Mouse (Mus musculus): ENCODE results near the gene Auts2. TPM values are rescaled to one million over a fixed set of nuclear protein-coding genes. Genes with fewer than 3 reads are reported as not detected.

The Auts2 gene
- polyA plus RNA-seq, 1 experiment from 2014 or later: 19.0 TPM

DNA sequence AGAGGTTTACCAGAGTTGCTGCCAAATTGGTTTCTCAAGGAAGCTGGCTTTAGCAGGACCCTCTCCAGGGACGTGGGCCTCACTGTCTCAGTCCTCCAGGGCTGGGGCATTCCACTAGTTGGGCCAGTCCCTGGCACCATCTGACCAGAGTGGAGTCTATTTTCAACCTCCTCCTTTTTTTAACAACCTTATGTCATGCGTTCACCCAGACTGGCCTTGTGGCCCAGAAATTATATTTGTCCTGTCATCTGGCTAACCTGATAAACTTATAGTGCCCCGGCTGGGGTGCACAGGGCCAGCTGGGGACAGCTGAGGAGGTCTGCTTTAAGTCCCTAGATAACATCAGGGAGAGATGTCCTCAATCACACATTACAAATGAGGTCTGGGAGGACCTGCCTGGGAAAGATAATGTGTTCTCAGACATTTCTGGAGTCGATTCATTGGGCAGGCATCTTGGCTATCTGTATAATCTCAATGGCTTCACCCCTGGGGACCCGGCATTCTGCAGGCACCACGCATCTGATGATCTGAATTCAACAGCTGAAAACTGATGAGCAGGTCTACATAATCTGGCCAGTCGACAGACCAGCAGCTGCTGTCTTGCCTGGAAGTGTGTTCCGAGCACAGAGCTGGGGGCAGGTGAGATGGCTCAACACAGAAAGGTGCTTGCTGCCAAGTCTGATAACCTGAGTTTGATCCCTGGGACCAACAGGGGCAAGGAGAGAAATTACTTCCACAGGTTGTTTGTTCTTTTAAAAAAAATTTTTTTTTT, 984.6 kb downstream of the Auts2 start:
- Histone ChIP-seq H3K36me3 (no peaks in the 10 kb centered on the region), H3K4me3 (replicated peaks) (no peak overlapping the region), H3K4me1 (replicated peaks) (no peaks in the 10 kb centered on the region), H3K27me3 (replicated peaks) (no peaks in the 10 kb centered on the region), H3K27ac (no peak overlapping the region), H3K4me2 (replicated peaks) (no peak overlapping the region), H3K9me3 (no peaks in the 10 kb centered on the region), H3K9ac (no peak overlapping the region)
- 48% methylated on average over 8 of the region's 8 CpGs for WGBS
- ATAC-seq: no peak

DNA sequence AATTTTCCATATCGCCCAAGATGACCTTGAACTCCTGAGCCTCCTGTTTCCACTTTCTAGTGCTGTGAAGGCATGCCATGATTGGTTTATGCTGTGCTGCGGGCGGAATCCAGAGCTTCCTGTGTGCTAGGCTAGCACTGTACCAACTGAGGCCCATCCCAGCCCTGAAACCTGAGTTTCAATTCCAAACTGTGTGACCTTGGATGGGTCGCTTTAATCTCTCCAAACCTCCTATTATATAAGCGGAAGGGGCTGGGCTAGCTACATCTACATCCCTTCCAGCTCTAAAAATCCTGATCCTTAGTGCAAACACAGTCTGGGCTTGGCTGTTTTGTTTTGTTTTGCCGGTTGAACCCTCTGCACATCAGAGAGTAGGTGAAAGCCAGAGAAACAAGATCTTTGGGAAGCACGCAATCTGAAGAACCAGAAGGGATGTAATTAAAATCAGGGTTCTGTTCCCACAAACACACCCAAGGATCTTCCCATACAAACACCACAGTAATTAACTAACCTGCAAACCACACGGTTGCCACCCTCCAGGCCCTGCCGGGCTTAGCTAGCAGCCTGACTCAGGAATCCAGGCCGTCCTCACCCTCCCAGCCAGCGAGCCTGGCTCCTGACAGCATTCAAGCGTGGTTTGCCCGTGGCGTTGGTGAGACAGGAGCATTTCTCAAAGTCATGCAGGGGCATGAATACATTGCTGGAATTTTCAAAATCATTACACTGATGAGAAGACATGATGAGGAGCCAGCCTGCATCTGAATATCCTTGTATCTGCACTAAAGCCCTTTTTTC, 985.4 kb downstream of the Auts2 start:
- Histone ChIP-seq H3K36me3 (no peaks in the 10 kb centered on the region), H3K27ac (no peak overlapping the region), H3K4me1 (replicated peaks) (no peaks in the 10 kb centered on the region), H3K4me3 (replicated peaks) (no peak overlapping the region), H3K4me2 (replicated peaks) (no peak overlapping the region), H3K27me3 (replicated peaks) (no peaks in the 10 kb centered on the region), H3K9ac (no peak overlapping the region), H3K9me3 (no peaks in the 10 kb centered on the region)
- 76% methylated on average over 14 of the region's 14 CpGs for WGBS
- ATAC-seq: no peak

DNA sequence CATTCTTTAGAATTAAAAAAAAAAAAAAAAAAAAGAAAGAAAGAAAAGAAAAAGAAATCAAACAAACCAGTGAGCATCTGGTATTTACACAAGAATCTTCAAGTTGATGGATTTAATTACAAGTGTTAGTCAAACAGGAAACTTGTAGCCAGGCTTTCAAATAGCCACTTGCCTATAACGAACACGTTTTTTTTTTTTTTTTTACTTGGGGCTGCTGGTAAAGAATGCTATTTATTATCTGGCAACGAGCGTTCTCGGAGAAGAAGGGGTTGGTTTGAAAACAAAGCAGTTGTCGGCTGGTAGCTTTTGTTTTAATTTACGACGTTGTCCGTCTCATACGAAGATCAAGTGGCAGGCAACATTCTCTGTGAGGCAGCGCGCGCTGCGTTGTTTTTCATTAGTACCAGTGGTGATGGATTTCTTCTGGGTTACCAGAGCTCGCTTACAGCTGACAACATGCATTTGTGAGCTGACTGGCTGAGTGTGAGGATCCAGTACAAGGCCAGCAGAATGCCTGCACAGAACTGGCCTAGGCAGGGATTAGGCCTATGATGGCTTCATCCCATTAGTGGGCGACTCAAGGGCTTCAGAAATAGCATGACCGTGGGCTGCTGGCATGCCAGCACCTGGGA, 994.1 kb downstream of the Auts2 start:
- 26% methylated on average over 17 of the region's 17 CpGs for WGBS
- Histone ChIP-seq H3K27me3 (replicated peaks) (no peaks in the 10 kb centered on the region), H3K9ac (no peak overlapping the region), H3K27ac (no peak overlapping the region), H3K4me1 (replicated peaks) (0 out of 2 replicates have a peak, but pooled peaks cover 4% of the 10 kb centered on the region), H3K4me2 (replicated peaks) (no peak overlapping the region), H3K36me3 (no peaks in the 10 kb centered on the region), H3K9me3 (no peaks in the 10 kb centered on the region), H3K4me3 (replicated peaks) (no peak overlapping the region)
- no peak for ATAC-seq

DNA sequence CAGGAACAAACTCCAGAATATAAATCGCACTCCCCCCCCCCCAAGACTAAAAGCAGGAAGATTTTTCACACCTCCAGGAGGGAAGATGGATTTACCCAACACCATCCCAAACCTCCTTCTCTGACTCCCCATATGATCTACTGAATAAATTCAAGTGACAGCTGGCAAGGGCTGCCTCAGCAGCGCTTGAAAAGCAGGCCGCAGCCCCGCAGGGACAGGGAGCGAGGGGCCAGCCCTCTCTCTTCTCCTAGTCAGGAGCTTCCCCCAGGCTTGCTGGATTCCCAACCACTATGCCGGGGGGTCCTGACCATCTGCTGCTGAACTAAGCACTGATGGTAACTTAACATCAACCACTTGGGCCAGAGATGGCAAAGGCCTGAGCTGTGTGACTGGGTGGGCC, 995.2 kb downstream of the Auts2 start:
- ATAC-seq: no peak
- Histone ChIP-seq H3K9me3 (no peaks in the 10 kb centered on the region), H3K27me3 (replicated peaks) (no peaks in the 10 kb centered on the region), H3K4me3 (replicated peaks) (no peak overlapping the region), H3K27ac (no peak overlapping the region), H3K9ac (no peak overlapping the region), H3K4me1 (replicated peaks) (0 out of 2 replicates have a peak, but pooled peaks cover 4% of the 10 kb centered on the region), H3K4me2 (replicated peaks) (no peak overlapping the region), H3K36me3 (no peaks in the 10 kb centered on the region)
- 82% methylated on average over 6 of the region's 6 CpGs for WGBS

DNA sequence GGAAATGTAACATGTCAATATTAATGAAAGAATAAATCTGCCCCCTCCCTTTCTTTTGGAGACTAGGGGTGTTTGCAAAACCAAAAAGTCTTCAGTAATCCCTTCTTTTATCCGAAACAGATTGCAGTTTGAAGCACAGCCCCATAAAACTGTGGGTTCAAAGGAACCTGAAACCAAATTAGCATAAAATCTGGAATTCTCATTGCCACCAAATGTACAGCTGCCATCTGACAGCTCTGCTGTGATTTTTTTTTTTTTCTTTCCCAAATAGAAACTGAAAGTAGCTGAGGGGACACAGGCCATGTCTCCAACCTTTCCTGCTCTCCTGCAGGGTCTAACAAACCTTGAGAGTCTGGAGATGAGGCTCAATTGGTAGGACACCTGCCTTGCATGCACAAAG, 996.7 kb downstream of the Auts2 start:
- WGBS: 86% methylated on average over 1 of the region's 1 CpGs
- H3K4me3 ChIP-seq (replicated peaks): no peak overlapping the region
- no peaks in the 10 kb centered on the region for H3K36me3 ChIP-seq
- H3K4me2 ChIP-seq (replicated peaks): no peak overlapping the region
- 0 out of 2 replicates have a peak, but pooled peaks cover 4% of the 10 kb centered on the region for H3K4me1 ChIP-seq (replicated peaks)
- H3K27ac ChIP-seq: no peak overlapping the region
- no peak for ATAC-seq
- no peaks in the 10 kb centered on the region for H3K9me3 ChIP-seq
- no peak overlapping the region for H3K9ac ChIP-seq
- no peaks in the 10 kb centered on the region for H3K27me3 ChIP-seq (replicated peaks)

DNA sequence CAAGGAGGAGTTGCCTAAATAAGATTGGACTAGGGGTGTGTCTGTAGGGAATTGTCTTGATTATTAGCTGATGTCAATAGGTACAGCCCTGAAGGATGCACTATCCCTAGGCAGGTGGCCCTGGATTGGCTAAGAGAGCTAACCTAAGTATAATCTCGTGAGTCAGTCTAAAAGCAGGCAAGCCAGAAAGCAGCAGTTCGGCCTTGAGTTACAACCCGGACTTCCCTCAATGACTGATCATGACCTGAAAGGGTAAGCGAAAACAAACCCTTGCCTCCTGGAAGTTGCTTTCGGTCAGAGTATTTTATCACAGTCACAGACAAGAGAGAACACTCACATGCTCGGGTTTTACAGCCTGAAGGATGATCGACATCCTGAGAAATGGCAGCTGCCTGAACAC, 998.8 kb downstream of the Auts2 start:
- no peak overlapping the region for H3K4me3 ChIP-seq (replicated peaks)
- no peak for ATAC-seq
- no peak overlapping the region for H3K27ac ChIP-seq
- H3K4me2 ChIP-seq (replicated peaks): no peak overlapping the region
- H3K27me3 ChIP-seq (replicated peaks): no peaks in the 10 kb centered on the region
- no peaks in the 10 kb centered on the region for H3K9me3 ChIP-seq
- WGBS: 74% methylated on average over 7 of the region's 7 CpGs
- 0 out of 2 replicates have a peak, but pooled peaks cover 3% of the 10 kb centered on the region for H3K4me1 ChIP-seq (replicated peaks)
- no peaks in the 10 kb centered on the region for H3K36me3 ChIP-seq
- no peak overlapping the region for H3K9ac ChIP-seq

DNA sequence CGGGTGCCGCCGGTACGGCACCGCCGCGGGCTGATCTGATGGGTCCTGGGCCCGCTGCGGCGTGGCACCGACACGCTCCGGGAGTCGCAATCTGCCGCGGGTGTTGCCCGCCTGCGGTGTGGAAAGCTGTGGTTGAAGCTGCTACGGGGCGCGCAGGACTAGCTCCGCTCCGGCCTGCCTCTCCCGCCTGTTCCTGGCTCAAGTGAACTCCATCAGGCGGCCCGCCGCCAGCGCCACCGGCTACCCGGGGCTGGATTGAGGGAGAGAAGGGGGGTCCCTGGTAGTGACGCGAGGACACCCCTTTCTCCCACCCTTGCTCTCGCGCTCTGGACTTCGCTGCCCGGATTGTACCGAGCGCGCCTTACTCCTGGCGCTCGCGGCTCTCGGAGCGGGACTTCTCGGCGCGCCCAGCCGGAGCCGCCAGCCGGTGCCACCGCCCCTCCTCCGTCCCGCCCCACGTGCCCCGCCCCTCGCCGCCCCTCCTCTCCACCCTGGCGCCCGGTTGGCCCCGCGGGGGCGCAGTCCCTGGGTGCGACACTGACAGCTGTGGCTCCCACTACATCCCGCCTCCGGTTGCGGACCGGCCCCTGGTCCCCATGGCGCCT, 1004.7 kb downstream of the Auts2 start:
- H3K9me3 ChIP-seq: no peaks in the 10 kb centered on the region
- no peaks in the 10 kb centered on the region for H3K4me1 ChIP-seq (replicated peaks)
- peak overlapping the region; percentile 80 for H3K4me2 ChIP-seq (replicated peaks)
- peak overlapping the region; percentile 82 for H3K9ac ChIP-seq
- ATAC-seq: peak; percentile 91
- H3K27ac ChIP-seq: peak overlapping the region; percentile 89
- no peaks in the 10 kb centered on the region for H3K27me3 ChIP-seq (replicated peaks)
- WGBS: 0% methylated on average over 68 of the region's 68 CpGs
- H3K4me3 ChIP-seq (replicated peaks): peak overlapping the region; percentile 70
- no peaks in the 10 kb centered on the region for H3K36me3 ChIP-seq

DNA sequence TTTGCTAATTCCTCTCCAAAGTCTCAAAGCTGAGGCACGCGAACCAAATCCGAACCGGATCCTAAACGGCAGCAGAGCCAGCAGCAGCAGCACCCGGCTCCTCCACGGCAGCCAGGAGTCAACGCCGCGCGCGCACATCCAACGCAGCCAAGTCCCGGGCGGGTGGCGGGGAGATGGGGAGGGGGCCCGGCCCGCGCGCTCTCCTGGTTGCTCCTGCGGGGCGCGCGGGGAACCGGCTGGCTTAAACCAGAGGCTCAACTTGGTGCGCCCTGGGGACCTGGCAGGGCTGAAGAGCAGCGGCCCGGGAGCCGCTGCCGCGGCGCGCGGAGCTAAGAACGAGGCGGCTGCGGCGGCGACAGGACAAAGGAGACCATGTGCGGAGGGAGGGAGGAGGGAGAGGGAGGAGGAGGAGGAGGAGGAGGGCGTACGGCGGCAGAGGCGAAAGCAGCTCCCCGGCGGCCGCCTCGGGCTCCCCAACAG, 1005.3 kb downstream of the Auts2 start:
- Histone ChIP-seq H3K27me3 (replicated peaks) (no peaks in the 10 kb centered on the region), H3K36me3 (no peaks in the 10 kb centered on the region), H3K4me2 (replicated peaks) (peak overlapping the region; percentile 80), H3K4me3 (replicated peaks) (peak overlapping the region; percentile 70), H3K9ac (peak overlapping the region; percentile 82), H3K4me1 (replicated peaks) (no peaks in the 10 kb centered on the region), H3K9me3 (no peaks in the 10 kb centered on the region), H3K27ac (peak overlapping the region; percentile 89)
- under 1% methylated on average over 47 of the region's 48 CpGs for WGBS
- ATAC-seq: peak; percentile 72

DNA sequence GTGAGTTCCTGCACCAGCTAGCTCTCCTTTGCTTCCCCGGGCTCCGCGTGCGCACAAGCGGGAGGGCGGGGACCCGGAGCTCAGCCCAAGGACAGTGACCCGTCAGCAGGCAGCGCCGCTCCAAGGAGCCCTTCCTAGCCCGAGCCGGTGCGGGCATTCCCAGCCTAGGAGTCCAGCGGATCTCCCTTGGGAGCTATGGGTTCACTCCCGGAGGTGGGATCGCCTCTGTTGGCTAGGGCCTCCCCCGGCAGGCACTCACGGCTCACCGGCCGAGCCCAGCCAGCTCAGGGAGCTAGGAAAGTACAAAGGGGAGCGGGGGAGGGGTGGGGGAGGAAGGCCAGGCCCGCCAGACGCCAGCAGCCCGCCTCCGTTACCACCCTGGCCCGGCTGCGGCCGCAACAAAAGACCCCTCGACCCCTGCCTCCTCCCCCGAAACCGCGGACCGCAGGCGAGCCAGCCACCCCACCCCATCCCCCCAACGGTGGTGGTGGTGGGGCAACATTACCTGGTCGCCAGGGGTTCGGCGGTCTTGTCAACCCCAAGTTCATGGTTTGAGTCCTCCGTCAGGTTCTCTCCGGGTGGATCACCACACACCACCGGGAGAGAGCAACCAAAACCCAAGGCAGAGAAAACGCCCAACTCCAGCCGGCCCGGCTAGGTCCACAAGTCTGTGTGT, 1005.9 kb downstream of the Auts2 start:
- H3K4me2 ChIP-seq (replicated peaks): peak overlapping the region; percentile 80
- WGBS: 0% methylated on average over 44 of the region's 44 CpGs
- peak overlapping the region; percentile 70 for H3K4me3 ChIP-seq (replicated peaks)
- H3K27me3 ChIP-seq (replicated peaks): no peaks in the 10 kb centered on the region
- peak overlapping the region; percentile 89 for H3K27ac ChIP-seq
- peak; percentile 75 for ATAC-seq
- peak overlapping the region; percentile 82 for H3K9ac ChIP-seq
- H3K4me1 ChIP-seq (replicated peaks): 0 out of 2 replicates have a peak, but pooled peaks cover under 1% of the 10 kb centered on the region
- no peaks in the 10 kb centered on the region for H3K36me3 ChIP-seq
- no peaks in the 10 kb centered on the region for H3K9me3 ChIP-seq

DNA sequence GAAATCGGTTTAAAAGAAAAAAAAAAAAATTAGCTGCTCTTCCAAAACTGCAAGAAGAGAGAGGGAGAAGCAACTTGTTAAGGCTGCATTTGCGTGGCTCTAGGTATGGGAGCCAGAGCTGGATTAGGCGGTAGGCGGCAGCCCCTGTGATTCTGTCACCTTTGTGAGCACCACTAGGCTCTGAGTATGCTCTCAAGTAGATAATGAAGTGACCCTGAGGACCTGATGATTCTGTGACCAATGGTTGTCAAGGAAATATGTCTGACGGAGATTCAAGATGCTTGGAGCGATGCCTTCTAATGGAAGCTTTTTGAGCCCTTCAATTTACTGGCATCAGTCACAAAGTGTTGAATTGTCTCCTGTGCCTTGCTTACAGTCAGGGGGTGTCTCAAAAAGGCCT, 1007.4 kb downstream of the Auts2 start:
- no peak for ATAC-seq
- H3K36me3 ChIP-seq: no peaks in the 10 kb centered on the region
- no peaks in the 10 kb centered on the region for H3K27me3 ChIP-seq (replicated peaks)
- peak overlapping the region; percentile 70 for H3K4me3 ChIP-seq (replicated peaks)
- 55% methylated on average over 6 of the region's 6 CpGs for WGBS
- H3K9ac ChIP-seq: 0 out of 2 replicates have a peak overlapping the region, but pooled peaks have one; percentile 17
- H3K27ac ChIP-seq: no peak overlapping the region
- peaks cover 6% of the 10 kb centered on the region; the same call in 1 of the 2 replicates for H3K4me1 ChIP-seq (replicated peaks)
- H3K4me2 ChIP-seq (replicated peaks): peak overlapping the region; percentile 80
- no peaks in the 10 kb centered on the region for H3K9me3 ChIP-seq

DNA sequence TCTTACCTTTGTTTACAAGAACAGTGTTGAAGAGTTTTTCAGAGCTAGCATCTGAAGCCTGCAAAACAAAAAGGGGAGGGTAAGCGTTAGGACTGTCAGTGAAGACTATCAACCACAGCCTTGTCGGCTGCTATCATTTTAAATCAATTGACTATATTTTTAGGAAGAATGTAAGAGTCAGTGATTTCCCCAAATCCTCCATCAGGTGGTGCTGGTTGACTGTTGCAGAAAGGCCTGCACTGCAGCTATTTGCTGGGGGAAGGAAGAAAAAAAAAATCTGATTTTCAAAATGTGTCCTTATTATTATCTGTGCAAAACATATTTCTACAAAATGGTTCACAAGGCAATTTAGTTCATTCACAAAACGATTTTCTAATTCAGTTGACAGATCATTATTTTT, 1009.3 kb downstream of the Auts2 start:
- WGBS: 26% methylated on average over 3 of the region's 3 CpGs
- Histone ChIP-seq H3K9ac (no peak overlapping the region), H3K4me2 (replicated peaks) (no peak overlapping the region), H3K27ac (no peak overlapping the region), H3K36me3 (no peaks in the 10 kb centered on the region), H3K4me3 (replicated peaks) (no peak overlapping the region), H3K4me1 (replicated peaks) (peaks cover 8% of the 10 kb centered on the region), H3K9me3 (no peaks in the 10 kb centered on the region), H3K27me3 (replicated peaks) (no peaks in the 10 kb centered on the region)
- no peak for ATAC-seq
